Mouse (Mus musculus) lung, adult 2 months (tissue): ENCODE measurements around the gene Isl2.

Experiments
- CTCF ChIP-seq: fragments of 200-500 bp; IDR thresholded peaks from 2 replicates; pipeline ENCODE4 v1.5.1; 2011; ENCODE audit warnings: mild to moderate bottlenecking, low read length, control low read depth; ENCODE audit not compliant: insufficient read depth
- POLR2A ChIP-seq: fragments of 200-500 bp; IDR thresholded peaks from 2 replicates; pipeline ENCODE4 v1.6.1; 2011; ENCODE audit warnings: low read depth, mild to moderate bottlenecking, control low read depth, low read length, borderline replicate concordance; ENCODE audit errors: extremely low read depth

DNA sequence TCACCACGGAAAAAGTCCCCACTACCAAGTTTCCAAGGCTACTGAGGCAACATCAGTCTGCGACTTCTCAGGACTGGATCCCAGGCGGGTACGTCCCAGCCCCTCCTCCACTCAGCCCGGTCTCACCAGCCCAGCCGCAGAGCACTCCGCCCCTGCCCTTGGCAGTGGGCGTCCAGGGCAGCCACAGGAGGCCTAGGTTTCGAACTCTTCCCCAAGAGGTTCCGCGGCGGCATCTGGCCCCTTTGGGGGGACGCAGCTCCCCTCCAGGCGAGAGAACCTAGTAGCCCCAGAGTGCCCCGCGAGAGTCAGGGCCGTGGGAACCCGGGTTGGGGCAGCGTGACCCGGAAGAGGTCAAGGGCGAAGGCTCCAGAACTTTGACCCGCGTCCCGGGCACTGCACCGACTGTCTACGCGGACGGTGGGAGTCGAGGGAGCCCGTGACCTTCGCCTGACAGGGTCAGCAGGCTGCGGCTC, 26.9 kb upstream of the Isl2 start:
- TF ChIP-seq CTCF (no peak), POLR2A (no peak)
